Mouse (Mus musculus): ENCODE measurements around the gene Lrrc29. TPM values are rescaled to one million over a fixed set of nuclear protein-coding genes. Genes with fewer than 3 reads are reported as not detected.

Gene Lrrc29
- 7.3 TPM for total RNA-seq (2023)

DNA sequence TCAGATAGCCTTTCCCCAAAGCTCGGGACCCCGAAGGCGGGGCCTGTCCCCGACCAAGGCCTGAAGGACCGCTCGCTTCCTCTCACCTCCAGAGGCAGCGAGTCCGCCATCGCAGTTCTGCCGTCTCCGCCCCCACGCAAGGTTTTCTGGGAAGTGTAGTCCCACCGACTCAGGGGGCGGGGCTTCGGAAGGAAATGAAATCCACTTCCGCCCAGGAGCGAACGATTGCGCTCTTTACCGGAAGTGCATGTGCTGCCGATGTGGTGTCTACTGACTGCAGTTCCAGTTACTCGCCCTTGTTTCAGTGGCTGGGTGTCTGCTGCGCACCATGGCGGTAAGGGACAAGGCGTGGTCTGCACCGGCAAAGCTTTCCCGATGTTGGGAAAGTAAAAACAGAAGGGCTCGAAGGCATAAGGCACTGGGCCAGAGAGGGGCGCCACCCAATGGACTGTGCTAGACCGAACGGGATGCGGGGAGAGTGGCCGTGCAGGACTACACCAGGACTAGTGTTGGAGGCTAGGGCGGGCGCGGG is at the start of gene Lrrc29, which contains the start of gene Tmem208:
Gene Lrrc29, minus strand, starts transcription at position 138 of the 532 bp plus-strand sequence.
Gene Tmem208, plus strand, starts transcription at position 214 of the 532 bp plus-strand sequence.

DNA sequence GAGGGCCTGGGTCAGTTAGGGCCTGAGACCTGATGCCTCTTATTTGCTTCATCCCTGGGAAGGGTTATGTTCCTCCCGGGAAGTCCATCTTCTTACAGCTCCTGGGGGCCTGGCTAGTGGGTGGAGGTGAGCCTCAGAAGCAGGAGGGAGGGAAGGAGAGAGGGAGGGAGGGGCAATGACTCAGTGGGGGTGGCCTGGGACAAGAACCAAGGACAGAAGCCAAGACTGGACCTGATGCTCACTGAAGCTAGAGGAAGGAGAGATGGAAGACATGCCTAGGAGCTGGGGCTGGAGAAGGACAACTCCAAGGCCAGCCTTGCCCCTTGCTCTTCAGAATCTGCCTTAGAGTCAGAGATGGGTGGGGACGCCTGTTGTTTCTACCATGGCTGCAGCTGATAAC is 47.0 kb upstream of the Lrrc29 start, which contains the start of gene Plekhg4:
Gene Plekhg4, plus strand, starts transcription at position 243 of the 400 bp plus-strand sequence.

DNA sequence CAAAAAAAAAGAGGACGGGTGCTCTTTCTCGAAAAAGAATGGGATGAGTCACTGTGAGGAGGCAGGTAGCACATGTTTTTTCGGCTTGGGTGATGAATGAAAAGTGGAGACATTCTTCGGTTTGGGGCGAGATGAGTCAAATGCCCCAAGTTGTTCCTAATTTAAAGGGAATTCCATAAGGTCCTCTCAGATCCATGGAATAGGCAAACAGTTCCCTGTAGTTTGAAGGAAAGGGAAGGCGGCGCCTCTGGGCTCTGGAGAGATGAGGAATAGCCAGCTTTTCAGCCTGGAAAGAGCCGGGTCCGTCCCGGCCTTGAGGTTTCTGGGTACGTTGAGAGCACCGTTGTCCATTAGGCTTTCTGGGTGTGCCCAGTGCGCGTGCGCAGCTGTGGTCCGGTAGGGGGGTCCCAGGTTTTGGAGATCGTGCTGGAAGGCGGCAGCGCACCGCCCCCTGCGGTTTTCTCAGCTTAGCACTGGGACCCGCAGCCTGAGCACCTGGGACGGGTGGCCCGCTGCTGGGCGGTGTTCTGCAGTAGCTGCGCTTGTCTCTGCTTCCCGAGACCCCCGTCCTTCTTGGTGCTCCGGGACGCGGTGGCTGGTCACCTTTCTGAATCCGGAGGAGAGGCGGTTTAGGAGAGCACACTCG is 22.5 kb upstream of the Lrrc29 start, which contains the start of gene Slc9a5:
Gene Slc9a5, plus strand, starts transcription at position 394 of the 646 bp plus-strand sequence.

DNA sequence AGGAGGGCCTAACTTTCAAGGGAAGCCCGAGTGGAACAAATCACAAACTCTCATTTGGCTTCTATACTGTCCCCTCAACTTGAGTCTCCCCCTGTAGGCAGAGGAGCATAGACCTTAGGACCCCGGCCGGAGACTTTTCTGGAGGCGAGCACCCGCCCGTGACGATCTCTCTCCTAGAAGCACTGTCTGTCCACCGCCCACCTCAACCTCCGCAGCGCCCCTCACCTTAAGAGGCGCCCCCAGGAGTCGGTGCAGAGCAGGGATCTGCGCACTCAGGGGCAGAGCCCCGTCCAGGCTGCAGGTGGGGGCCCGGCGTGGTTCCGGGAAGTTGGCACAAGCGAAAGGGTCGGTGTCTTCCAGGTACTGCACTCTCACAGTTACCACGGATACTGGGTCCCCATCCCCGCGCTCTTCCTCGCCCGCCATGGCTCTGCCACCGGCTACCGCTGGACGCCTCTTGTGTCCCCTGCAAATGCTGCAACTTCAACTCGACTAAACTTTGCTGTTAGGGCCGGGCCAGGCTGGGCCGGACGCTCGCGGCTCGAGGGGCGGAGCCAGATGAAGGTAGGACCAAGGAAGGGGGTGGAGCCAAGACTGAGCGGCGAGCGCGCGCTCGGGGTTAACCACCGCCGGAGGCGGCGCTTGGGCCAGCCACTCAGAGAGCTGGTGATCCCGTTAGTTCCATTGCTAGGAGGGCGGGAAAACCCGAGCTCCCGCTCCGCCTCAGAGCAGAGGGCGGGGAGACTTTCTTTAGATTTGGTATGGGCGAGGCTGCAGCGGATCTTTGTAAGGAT is 21.5 kb upstream of the Lrrc29 start, which contains the start of gene Fhod1:
Gene Fhod1, minus strand, starts transcription at position 526 of the 794 bp plus-strand sequence.

DNA sequence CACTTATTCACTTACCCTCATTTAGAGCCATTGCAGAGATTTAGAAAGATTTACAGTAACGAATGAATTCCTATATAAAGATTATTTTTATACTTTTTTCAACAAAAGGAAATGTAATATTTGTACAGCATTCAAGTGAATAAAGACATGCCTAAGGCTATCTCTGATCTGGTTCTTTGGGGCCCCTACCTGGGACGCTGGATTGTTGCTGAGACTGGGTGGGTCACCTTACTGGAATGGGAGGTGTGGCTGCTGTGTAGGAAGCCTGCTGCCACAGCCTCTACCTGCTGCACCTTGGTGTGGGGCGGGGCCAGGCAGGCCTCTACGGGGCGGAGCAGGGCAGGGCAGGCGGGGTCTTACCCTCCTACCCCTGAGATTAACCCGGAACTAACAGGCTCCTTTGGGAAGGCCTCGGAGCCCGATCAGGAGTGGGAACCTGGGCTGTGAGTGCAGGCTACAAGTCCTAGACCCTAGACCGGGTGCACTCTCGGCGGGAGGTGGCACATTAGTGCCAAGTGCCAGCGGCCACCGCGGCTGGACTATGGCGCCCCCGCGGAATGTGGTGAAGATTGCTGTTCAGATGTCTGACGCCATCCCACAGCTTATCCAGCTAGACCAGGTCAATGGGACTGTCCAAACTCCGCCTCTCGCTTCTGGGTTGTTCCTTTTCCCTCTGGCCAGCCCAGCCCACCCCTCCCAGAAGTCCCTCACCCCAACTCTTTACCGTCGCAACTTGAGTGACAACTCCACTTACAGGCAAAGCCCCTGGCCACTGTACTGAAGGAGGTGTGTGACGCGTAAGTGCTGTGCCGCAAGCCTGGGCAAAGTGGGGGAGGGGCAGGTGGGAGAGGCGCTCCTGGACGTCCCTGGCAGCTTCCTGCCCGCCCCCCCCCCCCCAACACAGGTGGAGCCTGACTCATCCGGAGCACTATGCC is 20.6 kb downstream of the Lrrc29 start, which contains the start of gene Elmo3:
Gene Elmo3, plus strand, starts transcription at position 391 of the 935 bp plus-strand sequence.

DNA sequence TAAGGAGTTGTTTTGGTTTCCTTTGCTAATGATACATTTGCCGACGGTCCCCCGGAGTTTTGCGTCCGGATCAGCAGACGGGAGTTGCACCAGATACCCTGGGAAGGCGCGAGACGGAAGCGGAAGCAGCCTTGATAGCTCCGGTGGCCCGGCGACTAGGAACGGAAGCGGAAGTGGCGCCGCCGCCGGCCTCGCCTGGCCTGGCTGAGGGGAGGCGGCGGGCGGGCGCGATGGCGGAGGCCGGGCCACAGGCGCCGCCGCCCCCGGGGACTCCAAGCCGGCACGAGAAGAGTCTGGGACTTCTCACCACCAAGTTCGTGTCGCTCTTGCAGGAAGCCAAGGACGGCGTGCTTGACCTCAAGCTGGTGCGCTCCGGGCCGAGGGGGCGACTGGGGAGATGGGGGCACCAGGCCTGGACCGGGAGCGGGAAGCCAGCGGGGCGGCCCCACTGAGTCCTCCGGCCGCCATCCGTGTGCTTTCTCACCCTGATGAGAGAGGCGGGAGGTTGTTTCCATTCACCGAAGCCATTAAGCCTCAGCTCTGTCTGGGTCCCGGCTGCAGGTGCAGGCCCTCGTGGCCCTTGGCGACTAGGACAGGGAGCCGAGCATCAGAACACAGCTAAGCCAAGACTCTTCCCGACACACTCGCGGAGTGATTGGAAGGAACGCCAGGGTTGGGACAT is 28.4 kb downstream of the Lrrc29 start, which contains the start of gene E2f4:
Gene E2f4, plus strand, starts transcription at position 153 of the 682 bp plus-strand sequence.

DNA sequence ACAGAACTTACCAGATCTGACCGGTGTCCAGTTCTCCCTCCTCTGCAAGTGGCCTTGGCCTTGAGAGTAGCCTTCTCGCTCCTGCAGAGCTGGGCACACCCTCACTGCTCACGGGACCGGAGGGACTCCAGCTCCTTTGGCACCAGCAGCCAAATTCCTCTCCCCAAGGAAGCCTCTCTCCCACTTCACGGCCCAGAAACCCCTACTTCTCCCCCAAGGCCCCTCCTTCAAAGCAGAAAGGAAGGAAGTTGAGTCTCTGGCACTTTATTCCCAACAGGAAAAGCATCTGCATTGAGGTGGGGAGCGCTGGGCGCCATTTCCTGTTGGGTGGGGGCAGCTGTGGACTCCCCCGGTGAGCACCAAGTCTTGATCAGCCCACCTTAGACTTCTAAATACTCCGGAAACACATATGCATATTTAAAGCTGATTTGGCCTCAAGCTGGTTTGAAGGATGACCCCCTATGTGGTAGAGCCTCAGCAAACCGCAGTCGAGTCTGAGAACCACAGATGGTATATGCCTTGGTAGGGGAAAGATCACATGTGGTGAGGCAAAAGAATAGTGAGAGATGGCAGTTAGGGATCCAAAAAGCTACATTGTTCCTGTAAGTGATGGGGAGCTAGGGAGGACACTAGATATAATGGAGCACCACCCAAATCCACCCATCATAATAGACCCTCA is 30.0 kb downstream of the Lrrc29 start, which contains the start of gene Exoc3l:
Gene Exoc3l, minus strand, starts transcription at position 207 of the 679 bp plus-strand sequence.

DNA sequence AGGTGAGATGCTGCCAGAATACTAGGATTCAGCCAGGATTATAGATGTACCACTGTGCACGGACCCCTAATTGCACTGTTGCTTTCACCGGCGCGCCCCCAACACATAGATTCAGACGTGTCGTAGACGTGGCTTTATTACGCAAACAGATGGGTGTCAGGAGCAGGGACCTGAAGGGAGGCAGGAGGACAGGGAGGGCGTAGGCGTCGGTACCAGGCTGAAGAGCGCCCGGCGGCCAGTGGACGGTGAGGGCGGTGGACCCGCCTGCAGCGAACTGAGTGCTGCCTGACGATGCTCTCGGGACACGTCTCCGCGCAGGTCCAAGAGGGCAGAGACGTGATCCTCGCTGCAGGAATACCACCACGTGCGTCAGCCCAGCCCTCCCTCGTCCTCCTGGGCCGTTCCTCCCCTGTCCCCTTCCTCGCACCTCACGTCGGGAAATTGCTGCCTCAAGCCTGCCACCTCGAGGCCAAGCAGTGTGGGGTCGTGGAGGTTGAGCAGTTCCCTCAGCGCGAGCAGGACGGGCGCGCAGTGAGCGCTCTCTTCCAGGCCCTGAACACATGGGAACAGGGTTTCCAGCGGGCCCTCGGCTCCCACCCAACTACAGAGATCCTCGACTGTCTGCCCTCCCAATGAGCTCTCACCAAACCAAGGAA is 36.1 kb downstream of the Lrrc29 start, which contains the start of gene 4931428F04Rik:
Gene 4931428F04Rik, minus strand, starts transcription at position 60 of the 656 bp plus-strand sequence.

DNA sequence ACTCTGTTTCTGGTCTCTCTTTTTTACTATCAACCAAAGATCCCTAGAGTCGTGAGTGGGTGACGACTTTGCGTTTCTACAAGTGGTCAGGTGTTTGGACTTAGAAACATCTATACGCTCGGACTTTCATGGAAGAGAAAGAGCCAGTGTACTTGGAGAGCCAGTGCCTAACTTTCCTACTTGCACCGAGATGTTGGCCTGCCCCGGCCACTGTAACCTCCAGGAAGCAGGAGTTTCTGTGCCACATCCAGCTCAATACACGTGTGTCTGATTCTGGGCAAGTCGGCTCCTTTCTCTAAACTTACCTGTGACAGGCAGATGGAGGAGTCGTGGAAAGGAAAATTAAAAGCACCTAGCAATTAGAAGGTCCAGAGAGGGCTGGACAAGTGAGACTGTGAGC is 50.2 kb downstream of the Lrrc29 start, which contains the start of gene Nol3:
Gene Nol3, plus strand, starts transcription at position 301 of the 400 bp plus-strand sequence.

DNA sequence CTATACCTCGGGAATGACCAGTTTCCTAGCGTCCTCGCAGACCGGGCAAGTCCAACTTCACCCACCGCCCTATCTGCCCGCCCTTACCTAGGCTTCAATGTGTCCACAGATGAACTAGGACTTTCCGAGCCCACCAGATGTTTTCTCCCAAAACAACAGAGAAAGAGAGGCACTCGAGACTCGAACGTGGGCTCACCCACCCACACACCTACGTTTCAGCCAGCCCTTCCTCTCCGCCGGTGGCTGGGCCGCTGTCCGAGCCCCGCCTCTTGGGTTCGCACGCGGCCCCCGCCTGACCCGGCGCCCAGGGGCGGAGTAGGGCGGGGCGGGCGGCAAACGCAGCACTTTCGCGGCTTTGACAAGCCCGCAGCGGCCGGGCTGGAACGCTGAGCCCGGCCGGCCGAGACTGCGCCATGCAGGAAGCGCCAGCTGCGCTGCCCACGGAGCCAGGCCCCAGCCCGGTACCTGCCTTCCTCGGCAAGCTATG is 56.6 kb downstream of the Lrrc29 start, which contains the start of gene Hsf4:
Gene Hsf4, plus strand, starts transcription at position 341 of the 487 bp plus-strand sequence.

DNA sequence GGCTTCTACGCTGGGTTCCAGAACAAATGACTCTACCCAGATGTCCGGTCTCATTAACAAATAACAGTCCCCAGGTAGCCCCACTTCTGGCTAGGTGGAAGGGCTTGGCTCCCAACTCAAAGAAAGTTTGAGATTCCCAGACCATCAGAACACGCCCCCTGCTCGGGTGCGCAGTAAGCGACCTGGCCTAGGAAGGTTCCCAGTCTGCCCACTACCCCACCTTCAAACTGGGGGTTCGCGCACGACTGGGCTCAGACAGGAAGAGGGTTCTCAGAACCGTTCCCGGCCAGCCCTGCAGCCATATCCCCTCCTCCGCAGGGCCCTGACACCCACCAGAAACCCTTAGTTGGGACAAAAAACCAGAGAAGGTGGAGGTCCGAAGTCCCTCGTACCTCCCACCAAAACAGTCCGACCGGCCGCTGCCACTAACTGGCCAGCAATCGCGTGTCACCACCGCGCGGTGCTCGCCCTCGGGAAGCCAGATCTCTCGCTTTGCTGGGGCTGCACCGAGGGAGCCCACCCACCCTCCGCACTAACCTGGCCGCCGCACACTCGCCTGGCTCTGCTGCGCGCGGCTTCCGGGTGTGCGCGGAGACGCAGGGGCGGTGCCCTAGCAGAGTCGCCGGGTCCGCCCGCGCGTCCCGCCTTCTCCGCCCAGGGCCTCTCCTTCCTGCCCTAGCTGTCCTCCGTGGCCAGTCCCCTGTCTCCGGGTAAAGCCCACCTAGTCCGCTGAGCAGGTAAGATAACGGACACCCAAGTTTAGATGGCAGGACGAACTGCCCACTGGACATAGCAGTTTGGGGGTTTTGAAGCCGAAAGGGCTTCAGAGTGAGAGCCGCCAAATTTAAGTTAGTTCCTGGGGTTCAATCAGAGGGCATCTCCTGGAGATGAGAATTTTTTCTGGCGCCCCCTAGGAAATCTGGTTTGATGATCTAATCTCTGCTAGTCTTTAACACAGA is 61.8 kb downstream of the Lrrc29 start, which contains the start of the genes Tradd and Fbxl8:
Gene Tradd, minus strand, starts transcription at position 586 of the 959 bp plus-strand sequence.
Gene Fbxl8, plus strand, starts transcription at position 625 of the 959 bp plus-strand sequence.

Other genes with a start within 250 kb of the Lrrc29 start
- not detected for gene Ces3b, start 242.5 kb downstream of the Lrrc29 start, total RNA-seq (2023)
- not detected for gene Ces4a, start 194.5 kb downstream of the Lrrc29 start, total RNA-seq (2023)
- gene Cbfb, start 155.6 kb downstream of the Lrrc29 start, total RNA-seq (2023), result 99.9 TPM
- 25.0 TPM for gene D230025D16Rik, start 101.1 kb downstream of the Lrrc29 start, total RNA-seq (2023)
- gene B3gnt9, start 71.1 kb downstream of the Lrrc29 start, total RNA-seq (2023), result 2.3 TPM
- 25.6 TPM for gene Tradd, start 61.7 kb downstream of the Lrrc29 start, total RNA-seq (2023)
- gene Fbxl8, start 61.6 kb downstream of the Lrrc29 start, total RNA-seq (2023), result 11.0 TPM
- gene Hsf4, start 56.5 kb downstream of the Lrrc29 start, total RNA-seq (2023), result 1.0 TPM
- gene Nol3, start 50.1 kb downstream of the Lrrc29 start, total RNA-seq (2023), result not detected
- 4.5 TPM for gene 4931428F04Rik, start 36.4 kb downstream of the Lrrc29 start, total RNA-seq (2023)
- gene Exoc3l, start 30.2 kb downstream of the Lrrc29 start, total RNA-seq (2023), result 1.7 TPM
- 85.2 TPM for gene E2f4, start 28.6 kb downstream of the Lrrc29 start, total RNA-seq (2023)
- 3.6 TPM for gene Elmo3, start 20.7 kb downstream of the Lrrc29 start, total RNA-seq (2023)
- gene Tmem208, start 76 bp upstream of the Lrrc29 start, total RNA-seq (2023), result 33.2 TPM
- 27.3 TPM for gene Fhod1, start 21.7 kb upstream of the Lrrc29 start, total RNA-seq (2023)
- 0.44 TPM for gene Slc9a5, start 22.6 kb upstream of the Lrrc29 start, total RNA-seq (2023)
- not detected for gene Plekhg4, start 47.0 kb upstream of the Lrrc29 start, total RNA-seq (2023)
- not detected for gene Kctd19, start 87.2 kb upstream of the Lrrc29 start, total RNA-seq (2023)
- gene Lrrc36, start 87.3 kb upstream of the Lrrc29 start, total RNA-seq (2023), result not detected
- gene Tppp3, start 145.2 kb upstream of the Lrrc29 start, total RNA-seq (2023), result 1.8 TPM
- 4.1 TPM for gene Zdhhc1, start 170.6 kb upstream of the Lrrc29 start, total RNA-seq (2023)
- gene Hsd11b2, start 192.5 kb upstream of the Lrrc29 start, total RNA-seq (2023), result not detected
- 56.7 TPM for gene Atp6v0d1, start 239.8 kb upstream of the Lrrc29 start, total RNA-seq (2023)

Measured in CD4-positive naive resting alpha-beta T cell, adult 57 days (primary cell).